Mouse (Mus musculus) cortical plate, adult 2 months (tissue): ENCODE measurements around the gene Cd93.
A peak's percentile ranks its signal among the peaks of the same experiment; 100 is the strongest.

Experiments
- CTCF ChIP-seq: fragments of 200-500 bp; IDR thresholded peaks from 2 replicates; pipeline ENCODE4 v1.5.1; 2011; ENCODE audit warnings: mild to moderate bottlenecking, control low read depth, low read length; ENCODE audit not compliant: insufficient read depth; ENCODE audit errors: extremely low read depth
- POLR2A ChIP-seq: fragments of 200-500 bp; IDR thresholded peaks from 2 replicates; pipeline ENCODE4 v1.6.1; 2011; ENCODE audit warnings: mild to moderate bottlenecking, low read length, control low read depth; ENCODE audit not compliant: insufficient read depth; ENCODE audit errors: extremely low read depth

DNA sequence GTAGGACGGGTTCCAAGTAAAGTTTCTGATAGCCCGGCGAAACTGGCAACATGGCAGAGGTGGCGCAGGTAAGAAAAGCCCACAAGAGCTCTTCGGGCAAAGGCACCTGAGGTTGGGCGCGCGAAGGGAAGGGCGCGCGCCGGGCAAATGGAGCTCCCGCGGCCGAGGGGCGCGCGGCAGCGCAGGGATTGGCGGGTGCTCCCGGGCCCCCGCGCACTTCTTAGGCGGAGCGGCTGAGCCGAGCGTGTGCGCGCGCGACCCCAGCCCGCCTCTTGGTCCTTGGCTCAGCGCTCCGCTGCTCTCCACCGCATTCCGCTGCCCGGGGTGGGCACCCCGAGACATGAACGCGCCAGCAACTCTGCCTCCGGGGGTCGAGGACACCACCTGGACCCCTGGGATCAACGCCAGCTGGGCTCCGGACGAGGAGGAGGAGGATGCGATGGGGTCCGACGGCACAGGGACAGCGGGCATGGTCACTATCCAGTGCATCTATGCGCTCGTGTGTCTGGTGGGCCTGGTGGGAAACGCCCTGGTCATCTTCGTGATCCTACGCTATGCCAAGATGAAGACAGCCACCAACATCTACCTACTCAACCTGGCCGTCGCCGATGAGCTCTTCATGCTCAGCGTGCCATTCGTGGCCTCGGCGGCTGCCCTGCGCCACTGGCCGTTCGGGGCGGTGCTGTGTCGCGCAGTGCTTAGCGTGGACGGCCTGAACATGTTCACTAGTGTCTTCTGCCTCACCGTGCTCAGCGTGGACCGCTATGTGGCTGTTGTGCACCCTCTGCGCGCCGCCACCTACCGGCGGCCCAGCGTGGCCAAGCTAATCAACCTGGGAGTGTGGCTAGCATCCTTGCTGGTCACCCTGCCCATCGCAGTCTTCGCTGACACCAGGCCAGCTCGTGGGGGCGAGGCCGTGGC is 48.0 kb downstream of the Cd93 start, which contains the start of gene Sstr4:
- TF ChIP-seq CTCF (peak; percentile 53), POLR2A (peak; percentile 57; the same call in 1 of the 2 replicates)
